Mouse (Mus musculus) lung, adult 2 months (tissue): ENCODE results near the gene Adarb1.

Experiments
- CTCF ChIP-seq: fragments of 200-500 bp; IDR thresholded peaks from 2 replicates; pipeline ENCODE4 v1.5.1; 2011; ENCODE audit warnings: mild to moderate bottlenecking, low read length, control low read depth; ENCODE audit not compliant: insufficient read depth
- POLR2A ChIP-seq: fragments of 200-500 bp; IDR thresholded peaks from 2 replicates; pipeline ENCODE4 v1.6.1; 2011; ENCODE audit warnings: low read depth, mild to moderate bottlenecking, control low read depth, low read length, borderline replicate concordance; ENCODE audit errors: extremely low read depth

GRCm38 (mm10) chr10:77380716-77381115, 37.4 kb downstream of the Adarb1 start:
- TF ChIP-seq CTCF (no peak), POLR2A (no peak)
